Mouse (Mus musculus) embryonic fibroblast, embryonic 13.5 days (primary cell): ENCODE data around the gene Gm45233. TPM values are rescaled to one million over a fixed set of nuclear protein-coding genes. Genes with fewer than 3 reads are reported as not detected.
A peak's percentile ranks its signal among the peaks of the same experiment; 100 is the strongest.
"Not testable (repeated sequence)": the region's sequence is repeated elsewhere in the genome, so short reads cannot be mapped to it uniquely, and the experiment has no call there.

ENCODE experiments used
- H3K27ac ChIP-seq: 2 replicates; pipeline ENCODE4 v1.5.1; 2012; ENCODE audit warnings: low read length, control low read depth, inconsistent platforms; ENCODE audit not compliant: insufficient read depth
- H3K4me1 ChIP-seq: 2 replicates; pipeline ENCODE4 v1.6.1; 2011; ENCODE audit warnings: low read length; ENCODE audit not compliant: control insufficient read depth, insufficient read depth
- H3K4me3 ChIP-seq: 2 replicates; pipeline ENCODE4 v1.5.1; 2011; ENCODE audit warnings: mild to moderate bottlenecking, control low read depth, low read length; ENCODE audit not compliant: insufficient read depth
- CTCF ChIP-seq: IDR thresholded peaks from 2 replicates; pipeline ENCODE4 v1.5.1; 2011; ENCODE audit warnings: mild to moderate bottlenecking, control low read depth, low read length, moderate library complexity, borderline replicate concordance; ENCODE audit not compliant: insufficient read depth
- POLR2A ChIP-seq: IDR thresholded peaks from 2 replicates; pipeline ENCODE4 v1.6.1; 2011; ENCODE audit warnings: low read depth, mild to moderate bottlenecking, control low read depth, low read length, moderate library complexity
- polyA plus RNA-seq: library from polyadenylated mRNA; stranded (reverse); fragments of >200 nt; gene quantifications from 2 replicates; pipeline ENCODE4 v1.2.4, GENCODE M21; 2011; ENCODE audit warnings: low read depth; ENCODE audit not compliant: missing spikeins, insufficient read length

Gm45233 gene
- polyA plus RNA-seq = 0.72 TPM in 1 of 2 replicates, not detected in the other

DNA sequence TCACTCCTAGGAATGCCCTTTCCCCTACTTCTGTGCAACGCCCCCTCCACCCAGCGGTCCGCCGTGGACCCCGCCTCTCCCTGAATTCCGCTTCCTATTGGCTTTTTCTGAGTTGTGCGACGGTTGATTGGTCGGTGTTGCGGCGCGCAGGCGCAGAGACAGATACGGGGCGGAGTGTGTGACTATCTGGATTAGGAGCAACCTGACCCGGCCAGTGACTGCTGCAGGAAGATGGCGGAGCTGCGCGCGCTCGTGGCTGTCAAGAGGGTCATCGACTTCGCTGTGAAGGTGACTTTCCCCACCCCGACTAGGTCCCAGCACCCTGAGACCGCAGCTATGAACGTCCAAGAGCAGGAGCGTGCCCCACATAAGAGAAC, at the start of gene Gm45233, which contains the start of gene Etfb:
Gene Gm45233 (plus strand): TSS at position 212 of the 377 bp plus-strand sequence.
Gene Etfb (plus strand): TSS at position 167 of the 377 bp plus-strand sequence.
- H3K27ac ChIP-seq = peak within 1 kb of the TSS; percentile 95
- H3K4me1 ChIP-seq = 0 out of 2 replicates have a peak, but pooled peaks cover 2% of the 10 kb centered on the region
- peak; percentile 97 for TF ChIP-seq POLR2A
- no peak for TF ChIP-seq CTCF
- peak within 1 kb of the TSS; percentile 50 for H3K4me3 ChIP-seq

- no peak overlapping the region for H3K4me3 ChIP-seq
- peaks cover 14% of the 10 kb centered on the region for H3K4me1 ChIP-seq
- H3K27ac ChIP-seq = peak overlapping the region; percentile 66
- TF ChIP-seq CTCF (no peak), POLR2A (no peak)
Measured at GRCm38 (mm10) chr7:43399501-43399900, 44.4 kb upstream of the Gm45233 start.

GRCm38 (mm10) chr7:43402718-43403117, 41.2 kb upstream of the Gm45233 start:
- no peak for TF ChIP-seq POLR2A
- Histone ChIP-seq H3K27ac (no peak overlapping the region), H3K4me3 (no peak overlapping the region), H3K4me1 (peaks cover 14% of the 10 kb centered on the region)

- no peak overlapping the region for H3K4me3 ChIP-seq
Measured at GRCm38 (mm10) chr7:43407573-43407972, 36.4 kb upstream of the Gm45233 start.

GRCm38 (mm10) chr7:43408131-43408553, 35.8 kb upstream of the Gm45233 start, which contains the start of gene Siglecg:
TSS of gene Siglecg (plus strand) at chr7:43408204.
- no peak for TF ChIP-seq CTCF
- no peak for TF ChIP-seq POLR2A
- 0 out of 2 replicates have a peak, but pooled peaks cover 7% of the 10 kb centered on the region for H3K4me1 ChIP-seq
- no peak within 1 kb of the TSS for H3K4me3 ChIP-seq
- 0 out of 2 replicates have a peak within 1 kb of the TSS, but pooled peaks have one; percentile 28 for H3K27ac ChIP-seq

More at GRCm38 (mm10) chr7:43407573-43407972, 36.4 kb upstream of the Gm45233 start:
- no peak for TF ChIP-seq CTCF
- H3K4me1 ChIP-seq = peaks cover 7% of the 10 kb centered on the region; the same call in 1 of the 2 replicates
- no peak overlapping the region for H3K27ac ChIP-seq

DNA sequence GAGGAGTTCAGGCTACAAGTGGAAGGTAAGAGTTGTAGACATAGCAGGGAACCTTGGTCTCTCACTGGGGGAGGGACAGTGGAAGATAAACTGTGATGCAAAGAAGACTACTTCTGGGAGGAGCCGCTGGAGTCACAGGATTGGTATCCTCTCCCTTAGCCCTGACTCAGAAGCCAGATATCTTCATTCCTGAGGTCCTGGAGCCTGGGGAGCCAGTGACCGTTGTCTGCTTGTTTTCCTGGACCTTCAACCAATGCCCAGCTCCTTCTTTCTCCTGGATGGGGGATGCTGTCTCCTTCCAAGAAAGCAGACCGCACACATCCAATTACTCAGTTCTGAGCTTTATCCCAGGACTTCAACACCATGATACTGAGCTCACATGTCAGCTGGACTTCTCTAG, 34.8 kb upstream of the Gm45233 start:
- H3K4me1 ChIP-seq = 0 out of 2 replicates have a peak, but pooled peaks cover 7% of the 10 kb centered on the region
- peak overlapping the region; percentile 12; the same call in 1 of the 2 replicates for H3K4me3 ChIP-seq
- peak overlapping the region; percentile 70 for H3K27ac ChIP-seq
- TF ChIP-seq POLR2A = 0 out of 2 replicates have a peak, but pooled peaks have one; percentile 33
- TF ChIP-seq CTCF = no peak

DNA sequence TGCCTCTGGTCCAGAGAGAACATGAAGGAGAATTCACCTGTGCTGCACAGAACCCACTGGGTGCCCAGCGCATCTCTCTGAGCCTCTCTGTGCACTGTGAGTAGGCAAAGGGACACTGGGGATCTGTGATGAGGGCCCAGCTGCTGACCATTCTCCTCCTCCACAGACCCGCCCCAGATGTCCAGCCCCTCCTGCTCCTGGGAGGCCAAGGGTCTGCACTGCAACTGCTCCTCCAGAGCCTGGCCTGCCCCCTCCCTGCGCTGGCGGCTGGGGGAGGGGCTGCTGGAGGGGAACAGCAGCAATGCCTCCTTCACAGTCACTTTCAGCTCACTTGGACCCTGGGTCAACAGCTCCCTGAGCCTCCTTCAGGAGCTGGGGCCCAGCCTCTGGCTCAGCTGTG, 32.2 kb upstream of the Gm45233 start:
- H3K27ac ChIP-seq, H3K4me3 ChIP-seq, H3K4me1 ChIP-seq: not testable (repeated sequence)

DNA sequence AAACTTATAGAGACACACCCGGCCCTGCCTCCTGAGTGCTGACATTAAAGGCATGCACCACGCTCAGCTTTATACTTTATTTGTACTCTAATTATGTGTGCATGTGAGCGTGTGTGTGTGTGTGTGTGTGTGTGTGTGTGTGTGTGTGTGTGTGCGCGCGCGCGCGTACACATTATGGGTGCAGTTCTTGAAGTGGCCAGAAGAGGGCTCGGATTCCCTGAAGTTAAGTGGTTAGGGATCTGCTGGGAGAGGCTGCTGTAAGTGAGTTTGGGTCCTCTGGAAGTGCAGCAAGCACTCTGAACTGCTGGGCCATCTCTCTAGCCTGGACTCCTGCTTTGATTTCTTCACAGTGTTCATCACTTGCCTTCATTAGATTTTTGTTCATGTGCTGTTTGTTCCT, 26.6 kb upstream of the Gm45233 start:
- Histone ChIP-seq H3K27ac (no peak overlapping the region), H3K4me1 (no peaks in the 10 kb centered on the region), H3K4me3 (no peak overlapping the region)
- TF ChIP-seq POLR2A = no peak
- no peak for TF ChIP-seq CTCF

- H3K4me3 ChIP-seq = no peak overlapping the region
- H3K27ac ChIP-seq = no peak overlapping the region
- TF ChIP-seq CTCF (peak; percentile 97), POLR2A (no peak)
- no peaks in the 10 kb centered on the region for H3K4me1 ChIP-seq
Measured at GRCm38 (mm10) chr7:43422995-43423617, 20.8 kb upstream of the Gm45233 start.

GRCm38 (mm10) chr7:43423991-43424625, 19.8 kb upstream of the Gm45233 start:
- H3K4me3 ChIP-seq = no peak overlapping the region
- no peaks in the 10 kb centered on the region for H3K4me1 ChIP-seq
- H3K27ac ChIP-seq = no peak overlapping the region
- TF ChIP-seq CTCF (no peak), POLR2A (no peak)
